ENCODE assay signal across 24 mouse cellular contexts in genomic region chr7:126421756-126422155, GRCm38 (mm10). TPM values are rescaled to one million over a fixed set of nuclear protein-coding genes. Genes with fewer than 3 reads are reported as not detected.
DNase-seq lines count a peak whose midpoint lies in the region; ATAC-seq lines count a peak whose summit lies in the region.
"Had no signal": no experiment of that assay in that cellular context is flagged by ENCODE, and none has a peak within 500 bp of the region (broad histone marks: within the 10 kb centered on the region; RNA-seq: fewer than 3 reads in every experiment).

No protein-coding gene starts in this region.

- H3K36me3 ChIP-seq in megakaryocyte, embryonic 14.5 days (replicated peaks; ENCODE audit: low read length) = peaks cover 11% of the 10 kb centered on the region
- H3K36me3 ChIP-seq in midbrain, embryonic 11.5 days (ENCODE audit: control insufficient read depth, insufficient read depth, low read length) = no peaks in the 10 kb centered on the region
- H3K36me3 ChIP-seq: lung, embryonic 15.5 days had no signal

- H3K4me2 ChIP-seq in midbrain, embryonic 11.5 days = no peak overlapping the region
- H3K4me2 ChIP-seq: forebrain, embryonic 13.5 days; lung, embryonic 15.5 days had no signal

- H3K4me3 ChIP-seq in megakaryocyte, embryonic 14.5 days (replicated peaks) = peak overlapping the region; percentile 86
- H3K4me3 ChIP-seq in midbrain, embryonic 11.5 days (ENCODE audit: low read depth, low read length) = no peak overlapping the region
- H3K4me3 ChIP-seq: forebrain, embryonic 13.5 days; heart, adult 2 months; layer of hippocampus, adult 2 months; lung, embryonic 15.5 days had no signal

- H3K9me3 ChIP-seq in megakaryocyte, embryonic 14.5 days = peaks cover 16% of the 10 kb centered on the region
- 0 out of 2 replicates have a peak, but pooled peaks cover 3% of the 10 kb centered on the region for H3K9me3 ChIP-seq in midbrain, embryonic 11.5 days (ENCODE audit: control insufficient read depth, low read length)
- H3K9me3 ChIP-seq: forebrain, embryonic 13.5 days; lung, embryonic 15.5 days had no signal

- H3K27me3 ChIP-seq in megakaryocyte, embryonic 14.5 days (replicated peaks) = no peaks in the 10 kb centered on the region
- no peaks in the 10 kb centered on the region for H3K27me3 ChIP-seq in midbrain, embryonic 11.5 days (ENCODE audit: control insufficient read depth, insufficient read depth, low read length)
- H3K27me3 ChIP-seq: forebrain, embryonic 13.5 days; lung, embryonic 15.5 days had no signal

- H3K27ac ChIP-seq in midbrain, embryonic 11.5 days (ENCODE audit: low read depth, low read length) = no peak overlapping the region
- H3K27ac ChIP-seq: forebrain, embryonic 13.5 days; heart, adult 2 months; kidney, postnatal 0 days; layer of hippocampus, adult 2 months; liver, embryonic 14.5 days; lung, embryonic 15.5 days; stomach, postnatal 0 days had no signal

- 91% methylated on average over 5 of the region's 5 CpGs for WGBS in midbrain, embryonic 11.5 days

- peaks cover 40% of the 10 kb centered on the region for H3K4me1 ChIP-seq in megakaryocyte, embryonic 14.5 days
- no peaks in the 10 kb centered on the region; the same call in 1 of the 2 replicates for H3K4me1 ChIP-seq in midbrain, embryonic 11.5 days (ENCODE audit: control insufficient read depth, insufficient read depth, low read length)
- H3K4me1 ChIP-seq: lung, embryonic 15.5 days had no signal

- DNase-seq in CD4-positive, CD25-positive, alpha-beta regulatory T cell, adult 2 months (ENCODE audit: low read depth, low spot score) = peak; percentile 18
- DNase-seq in 416B (ENCODE audit: low read depth) = peak; percentile 74
- peak; percentile 25 for DNase-seq in T-cell, adult 2 months (ENCODE audit: low spot score)
- DNase-seq in layer of hippocampus, adult 9-11 months = no peak
- DNase-seq in kidney, postnatal 14 days = no peak
- no peak for DNase-seq in midbrain, embryonic 11.5 days (ENCODE audit: low spot score, missing footprints)
- DNase-seq: cerebellum, adult 18-20 months; cerebellum, postnatal 36 days; gastrocnemius, postnatal 14 days; heart, adult 2 months; heart, postnatal 36 days; kidney, adult 18-20 months; retina, postnatal 1 day; thymus, postnatal 25 days had no signal

- no peak overlapping the region for H3K9ac ChIP-seq in midbrain, embryonic 11.5 days (ENCODE audit: low read length)
- H3K9ac ChIP-seq: forebrain, embryonic 13.5 days; liver, embryonic 14.5 days; lung, embryonic 15.5 days had no signal

- no peak for ATAC-seq in CD4-positive, CD25-positive, alpha-beta regulatory T cell, adult 4 months
- no peak for ATAC-seq in midbrain, embryonic 11.5 days (ENCODE audit: low FRiP score)
- ATAC-seq: forebrain, embryonic 13.5 days had no signal

RNA-seq across cellular contexts. Expression of gene Rabep2, which starts 6.8 kb away (rescaled TPM):
- polyA plus RNA-seq in CD4-positive, CD25-positive, alpha-beta regulatory T cell, adult 4 months (2017; shearing (Covaris generic)) = 10 to 100 TPM; 31.9 to 68.2 TPM
- polyA plus RNA-seq in megakaryocyte, embryonic 14.5 days (2012; ENCODE audit: insufficient read depth, low replicate concordance) = 97.9 and 143 TPM in 2 replicates
- polyA plus RNA-seq in midbrain, embryonic 11.5 days (2014; fragmentation: Nextera tagmentation; extraction: Ambion mirVana) = 17.9 and 18.0 TPM in 2 replicates

RNA-seq across cellular contexts. Expression of gene Cd19, which starts 7.1 kb away (rescaled TPM):
- polyA plus RNA-seq in CD4-positive, CD25-positive, alpha-beta regulatory T cell, adult 4 months (2017; shearing (Covaris generic)) = 10 to 100 TPM in 1 of 2 experiments, not detected in 1; 16.9 TPM
- not detected in 2 replicates for polyA plus RNA-seq in megakaryocyte, embryonic 14.5 days (2012; ENCODE audit: insufficient read depth, low replicate concordance)
- not detected in 2 replicates for polyA plus RNA-seq in midbrain, embryonic 11.5 days (2014; fragmentation: Nextera tagmentation; extraction: Ambion mirVana)
- polyA plus RNA-seq: embryonic facial prominence, embryonic 11.5 days; forebrain, embryonic 13.5 days; heart, embryonic 14.5 days; lung, embryonic 15.5 days had no signal

RNA-seq across cellular contexts. Expression of gene Nfatc2ip, which starts 25.2 kb away (rescaled TPM):
- 1 to 10 TPM; 2.6 to 2.8 TPM for polyA plus RNA-seq in CD4-positive, CD25-positive, alpha-beta regulatory T cell, adult 4 months (2017; shearing (Covaris generic))
- 0.79 TPM in 1 of 2 replicates, not detected in the other for polyA plus RNA-seq in megakaryocyte, embryonic 14.5 days (2012; ENCODE audit: insufficient read depth, low replicate concordance)
- 4.8 and 4.9 TPM in 2 replicates for polyA plus RNA-seq in midbrain, embryonic 11.5 days (2014; fragmentation: Nextera tagmentation; extraction: Ambion mirVana)

RNA-seq across cellular contexts. Expression of gene Atp2a1, which starts 41.2 kb away (rescaled TPM):
- under 1 TPM; 0.18 to 0.38 TPM for polyA plus RNA-seq in CD4-positive, CD25-positive, alpha-beta regulatory T cell, adult 4 months (2017; shearing (Covaris generic))
- polyA plus RNA-seq in megakaryocyte, embryonic 14.5 days (2012; ENCODE audit: insufficient read depth, low replicate concordance) = 1.1 and 1.4 TPM in 2 replicates
- polyA plus RNA-seq in midbrain, embryonic 11.5 days (2014; fragmentation: Nextera tagmentation; extraction: Ambion mirVana) = 0.29 and 0.38 TPM in 2 replicates

RNA-seq across cellular contexts. Expression of gene Spns1, which starts 44.5 kb away (rescaled TPM):
- 10 to 100 TPM; 42.8 to 86.8 TPM for polyA plus RNA-seq in CD4-positive, CD25-positive, alpha-beta regulatory T cell, adult 4 months (2017; shearing (Covaris generic))
- 74.6 and 153 TPM in 2 replicates for polyA plus RNA-seq in megakaryocyte, embryonic 14.5 days (2012; ENCODE audit: insufficient read depth, low replicate concordance)
- 40.8 and 45.8 TPM in 2 replicates for polyA plus RNA-seq in midbrain, embryonic 11.5 days (2014; fragmentation: Nextera tagmentation; extraction: Ambion mirVana)

Comparison
In these comparisons a context has a peak if more than half of its experiments do, and no peak if none do; other contexts are left out.
1. DNase-seq: peak in CD4-positive, CD25-positive, alpha-beta regulatory T cell, adult 2 months (single experiment), 416B (single experiment) and T-cell, adult 2 months (single experiment); none in layer of hippocampus, adult 9-11 months (single experiment), kidney, postnatal 14 days (single experiment) and midbrain, embryonic 11.5 days (single experiment).